Mouse (Mus musculus) embryonic facial prominence, embryonic 12.5 days (tissue): ENCODE measurements at regions not wholly inside any gene's neighbourhood (a gene's known extent, or its start where the extent isn't known, plus 50 kb on each side); places are given as distances from the start of the nearest gene placed in this dataset.
"Not testable (repeated sequence)": the region's sequence is repeated elsewhere in the genome, so short reads cannot be mapped to it uniquely, and the experiment has no call there.

Experiments used
- ATAC-seq: fragments of 200-750 bp; cut with Nextera tagmentation; 2 replicates; pipeline ENCODE4 v1.8.0; 2017; ENCODE audit not compliant: insufficient number of reproducible peaks, insufficient read depth, low FRiP score, low TSS enrichment
- H3K27ac ChIP-seq: fragments of 300-500 bp; sonication (generic); 2 replicates; pipeline ENCODE4 v1.5.1; 2016; ENCODE audit warnings: mild to moderate bottlenecking
- H3K27me3 ChIP-seq: fragments of 300-500 bp; sonication (generic); 2 replicates; pipeline ENCODE4 v1.6.1; 2016; ENCODE audit warnings: mild to moderate bottlenecking, moderate library complexity
- H3K36me3 ChIP-seq: fragments of 300-500 bp; sonication (generic); 2 replicates; pipeline ENCODE4 v1.6.1; 2016; ENCODE audit warnings: mild to moderate bottlenecking
- H3K4me1 ChIP-seq: fragments of 300-500 bp; sonication (generic); 2 replicates; pipeline ENCODE4 v1.6.1; 2016
- H3K4me2 ChIP-seq: fragments of 300-500 bp; sonication (generic); replicated peaks from 2 replicates; pipeline ENCODE4 v1.6.1; 2016; ENCODE audit warnings: mild to moderate bottlenecking, moderate library complexity
- H3K4me3 ChIP-seq: fragments of 300-500 bp; sonication (generic); 2 replicates; pipeline ENCODE4 v1.5.1; 2016; ENCODE audit warnings: mild to moderate bottlenecking
- H3K9ac ChIP-seq: fragments of 300-500 bp; sonication (generic); 2 replicates; pipeline ENCODE4 v1.6.1; 2016; ENCODE audit warnings: mild to moderate bottlenecking, moderate library complexity
- H3K9me3 ChIP-seq: fragments of 300-500 bp; sonication (generic); 2 replicates; pipeline ENCODE4 v1.6.1; 2016; ENCODE audit warnings: mild to moderate bottlenecking, moderate library complexity
- WGBS: fragments of 180-500 bp; shearing (Covaris S2); methylation state at CpG from one replicate; pipeline ENCODE4 v1.1.7; 2016; 5-methylcytosine and 5-hydroxymethylcytosine counted together

DNA sequence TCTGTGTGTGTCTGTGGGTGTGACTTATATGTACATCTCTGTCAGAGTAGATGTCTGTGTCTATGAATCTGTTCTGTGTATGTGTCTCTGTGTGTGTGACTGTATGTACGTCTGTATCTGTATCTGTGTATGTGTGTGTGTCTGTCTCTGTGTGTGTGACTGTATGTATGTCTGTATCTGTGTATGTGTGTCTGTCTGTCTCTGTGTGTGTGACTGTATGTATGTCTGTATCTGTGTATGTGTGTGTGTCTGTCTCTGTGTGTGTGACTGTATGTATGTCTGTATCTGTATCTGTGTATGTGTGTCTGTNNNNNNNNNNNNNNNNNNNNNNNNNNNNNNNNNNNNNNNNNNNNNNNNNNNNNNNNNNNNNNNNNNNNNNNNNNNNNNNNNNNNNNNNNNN, 88.3 kb downstream of the Sspn start:
- not testable (repeated sequence) for H3K4me3 ChIP-seq, H3K27me3 ChIP-seq, H3K9me3 ChIP-seq, H3K9ac ChIP-seq, H3K27ac ChIP-seq, H3K36me3 ChIP-seq, H3K4me1 ChIP-seq, H3K4me2 ChIP-seq
- ATAC-seq = peak; percentile 69; the same call in 1 of the 2 replicates
- WGBS = 55% methylated on average over 1 of the region's 1 CpGs
